Mouse (Mus musculus): Measurements from ENCODE around the gene Olfr480.

Gene Olfr480

DNA sequence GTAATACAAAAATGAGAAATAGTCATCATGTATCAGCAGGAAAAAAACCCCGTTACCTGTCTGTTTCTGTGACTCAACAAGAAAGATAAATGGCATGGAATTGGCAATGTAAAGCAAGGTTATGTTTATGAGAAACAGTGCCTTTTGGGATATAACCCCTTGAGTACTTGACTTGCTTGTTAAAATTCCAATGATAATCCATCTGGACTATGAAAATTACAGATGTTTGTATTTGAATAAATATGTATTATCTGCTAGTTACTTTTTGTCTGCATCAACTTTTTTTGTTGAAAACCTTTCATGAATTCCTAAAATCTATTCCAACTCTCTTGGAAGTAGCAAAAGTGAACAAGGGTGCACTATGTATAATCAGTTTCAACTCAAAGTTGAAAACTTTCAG is at the start of gene Olfr480:
Gene Olfr480, minus strand, starts transcription at position 101 of the 400 bp plus-strand sequence.
- no peak for DNase-seq (ENCODE audit: low read depth)

DNA sequence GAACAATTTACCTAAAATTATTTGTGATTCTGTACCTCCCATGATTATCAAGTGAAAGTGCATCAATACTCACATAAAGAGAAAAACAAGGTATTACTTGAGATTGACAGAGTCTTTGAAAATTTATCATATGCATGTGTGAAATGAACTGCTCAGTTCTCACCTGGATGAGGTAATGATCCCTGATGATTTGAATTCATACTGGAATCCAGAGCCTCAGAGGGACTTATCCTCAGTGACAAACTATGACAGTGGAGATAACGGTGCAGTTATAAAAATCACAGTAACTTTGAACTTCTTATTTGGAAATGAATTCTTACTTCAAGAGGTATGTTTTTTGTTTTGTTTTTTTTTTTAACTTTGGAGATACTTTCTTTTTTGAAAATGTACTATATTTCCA is 33.4 kb upstream of the Olfr480 start, which contains the start of gene Olfr483:
Gene Olfr483, plus strand, starts transcription at position 301 of the 400 bp plus-strand sequence.
- DNase-seq (ENCODE audit: low read depth) = no peak

DNA sequence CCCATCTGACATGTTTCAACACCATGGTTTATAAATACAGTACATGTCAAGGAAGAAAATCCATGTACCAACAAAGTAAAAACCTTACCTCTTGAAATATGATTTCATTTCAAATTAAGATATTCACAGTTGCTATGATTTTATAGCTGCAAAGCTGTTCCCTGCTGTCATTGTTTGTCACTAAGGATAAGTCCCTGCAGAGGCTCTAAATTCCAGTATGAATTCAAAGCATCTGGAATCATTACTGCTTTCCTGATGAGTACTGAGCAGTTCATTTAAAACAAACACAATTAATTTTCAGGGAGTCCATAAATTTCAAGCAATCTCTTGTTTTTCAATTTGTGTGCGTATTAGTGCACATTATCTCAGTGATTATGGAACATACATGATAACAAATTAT is 30.3 kb upstream of the Olfr480 start, which contains the start of gene Olfr482:
Gene Olfr482, minus strand, starts transcription at position 101 of the 400 bp plus-strand sequence.
- no peak for DNase-seq (ENCODE audit: low read depth)

DNA sequence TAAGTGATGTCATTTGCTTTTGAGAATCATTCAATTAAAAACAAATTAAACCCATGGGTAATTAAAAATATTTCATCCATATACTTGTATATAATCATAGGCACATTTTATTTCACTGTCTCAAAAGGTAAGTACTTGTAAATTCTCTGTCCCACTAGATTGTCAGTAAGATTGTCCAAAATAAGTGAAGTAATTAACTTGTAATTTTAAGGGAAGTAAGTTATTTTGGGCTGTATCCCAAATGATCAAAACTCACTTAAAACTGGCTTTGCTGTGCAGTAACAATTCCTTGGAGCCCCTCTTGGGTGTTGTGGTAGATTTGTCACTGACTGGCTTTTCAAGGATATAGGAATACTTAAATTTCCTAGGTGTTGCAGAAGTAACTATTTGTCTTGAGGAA is 12.4 kb upstream of the Olfr480 start, which contains the start of gene Olfr481:
Gene Olfr481, plus strand, starts transcription at position 301 of the 400 bp plus-strand sequence.
- DNase-seq (ENCODE audit: low read depth) = no peak

DNA sequence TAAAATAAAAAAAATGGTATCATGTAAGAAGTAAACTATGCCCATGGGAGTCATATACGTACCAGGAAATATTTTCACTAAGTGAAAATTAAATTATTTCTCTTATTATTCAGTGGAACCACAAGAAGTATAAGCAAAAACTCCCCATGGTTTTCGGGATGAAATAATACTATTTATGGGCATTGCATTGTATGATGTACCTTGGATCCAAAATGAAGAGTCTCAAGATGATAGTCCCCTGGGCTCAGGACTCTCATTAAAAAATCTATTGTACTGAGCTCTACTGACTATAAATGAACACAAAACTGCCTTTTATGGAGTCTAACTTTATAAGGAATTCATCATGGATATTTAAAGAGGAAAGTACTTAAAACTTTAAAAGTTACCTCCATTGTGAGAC is 16.8 kb downstream of the Olfr480 start, which contains the start of gene Olfr479:
Gene Olfr479, plus strand, starts transcription at position 301 of the 400 bp plus-strand sequence.
- DNase-seq (ENCODE audit: low read depth) = no peak

DNA sequence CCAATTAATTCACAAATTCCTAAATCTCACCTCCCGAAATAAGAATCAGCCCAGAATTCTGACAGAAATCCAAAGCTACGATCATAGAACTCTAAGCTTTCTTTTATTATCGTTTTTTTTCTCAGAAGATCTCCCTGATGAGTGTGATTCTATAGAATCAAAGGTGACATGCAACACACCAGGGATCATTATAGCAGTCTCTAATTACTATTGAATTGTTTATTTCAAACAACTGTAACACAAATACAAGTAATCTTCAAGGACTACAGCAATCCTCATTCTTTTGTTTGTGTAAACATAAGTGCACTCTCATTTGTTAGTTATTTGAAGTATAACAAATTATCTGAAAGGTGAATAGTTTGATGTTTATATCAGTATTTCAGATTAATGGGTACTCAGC is 33.3 kb downstream of the Olfr480 start, which contains the start of gene Olfr478:
Gene Olfr478, minus strand, starts transcription at position 101 of the 400 bp plus-strand sequence.
- DNase-seq (ENCODE audit: low read depth) = no peak
